Mouse (Mus musculus) kidney, adult 8-10 months (tissue): ENCODE measurements around the gene 1700029J07Rik.

ENCODE experiments used
- DNase-seq, 2 experiments: peaks; one replicate each; pipeline ENCODE4 v3.0.0; 2022

Gene 1700029J07Rik

GRCm38 (mm10) chr8:45975126-45975836 lies at the start of gene 1700029J07Rik, which contains the start of gene Ufsp2:
TSS of gene 1700029J07Rik (minus strand) at chr8:45975252.
TSS of gene Ufsp2 (plus strand) at chr8:45975528.
- DNase-seq, result peak; percentile 97 to 98

- no peak for DNase-seq
Observed at GRCm38 (mm10) chr8:46024392-46024791, 49.3 kb upstream of the 1700029J07Rik start.

- DNase-seq, result no peak
Observed at GRCm38 (mm10) chr8:46022758-46023157, 47.7 kb upstream of the 1700029J07Rik start.

- no peak for DNase-seq
Observed at GRCm38 (mm10) chr8:46022203-46022602, 47.2 kb upstream of the 1700029J07Rik start.

GRCm38 (mm10) chr8:46010746-46011680 lies 36.0 kb upstream of the 1700029J07Rik start:
- DNase-seq, result peak; percentile 16 to 19

- peak in 1 of 2 experiments; percentile 17 for DNase-seq
Observed at GRCm38 (mm10) chr8:46010306-46010705, 35.3 kb upstream of the 1700029J07Rik start.

GRCm38 (mm10) chr8:46007050-46007672 lies 32.1 kb upstream of the 1700029J07Rik start:
- DNase-seq, result no peak

GRCm38 (mm10) chr8:46005596-46005995 lies 30.5 kb upstream of the 1700029J07Rik start, which contains the start of gene Ankrd37:
TSS of gene Ankrd37 (minus strand) at chr8:46005707.
- DNase-seq, result no peak

- DNase-seq, result peak; percentile 98 to 99
Observed at GRCm38 (mm10) chr8:45999784-46000705, 25.0 kb upstream of the 1700029J07Rik start.

- peak; percentile 36 to 47 for DNase-seq
Observed at GRCm38 (mm10) chr8:45999138-45999783, 24.2 kb upstream of the 1700029J07Rik start, which contains the start of gene Lrp2bp. TSS of gene Lrp2bp (plus strand) at chr8:45999303.

GRCm38 (mm10) chr8:45998228-45998627 lies 23.2 kb upstream of the 1700029J07Rik start:
- DNase-seq, result no peak

- DNase-seq, result no peak
Observed at GRCm38 (mm10) chr8:45995576-45995975, 20.5 kb upstream of the 1700029J07Rik start.

- DNase-seq, result no peak
Observed at GRCm38 (mm10) chr8:45994111-45994510, 19.1 kb upstream of the 1700029J07Rik start.

GRCm38 (mm10) chr8:45990631-45991310 lies 15.7 kb upstream of the 1700029J07Rik start:
- no peak for DNase-seq

- no peak for DNase-seq
Observed at GRCm38 (mm10) chr8:45988189-45988588, 13.1 kb upstream of the 1700029J07Rik start.

- DNase-seq, result no peak
Observed at GRCm38 (mm10) chr8:45986665-45987064, 11.6 kb upstream of the 1700029J07Rik start.

- DNase-seq, result no peak
Observed at GRCm38 (mm10) chr8:45975837-45976468, 901 bp upstream of the 1700029J07Rik start.

GRCm38 (mm10) chr8:45973988-45974505 lies 1.0 kb downstream of the 1700029J07Rik start:
- DNase-seq, result no peak

- DNase-seq, result no peak
Observed at GRCm38 (mm10) chr8:45970894-45971293, 4.2 kb downstream of the 1700029J07Rik start.

GRCm38 (mm10) chr8:45950622-45951021 lies 24.4 kb downstream of the 1700029J07Rik start:
- DNase-seq, result no peak
